Mouse (Mus musculus): ENCODE results near the gene Tbc1d9b.

GRCm38 (mm10) chr11:50168352-50168751, 37.2 kb downstream of the Tbc1d9b start:
- TF ChIP-seq POLR2A (IDR thresholded peaks at IDR 0.05; ENCODE audit: control insufficient read depth, extremely low read depth, insufficient read depth, low read length, poor library complexity), result no peak
- TF ChIP-seq CTCF (IDR thresholded peaks at IDR 0.05; ENCODE audit: borderline replicate concordance, control insufficient read depth, extremely low read depth, insufficient read depth, low read length, poor library complexity), result no peak
